Mouse (Mus musculus) adrenal gland, adult 2 months (tissue): Measurements from ENCODE around the gene Agpat2. TPM values are rescaled to one million over a fixed set of nuclear protein-coding genes. Genes with fewer than 3 reads are reported as not detected.
A peak's percentile ranks its signal among the peaks of the same experiment; 100 is the strongest.

Experiments
- DNase-seq: peaks from one replicate; pipeline ENCODE4 v3.0.0; 2021
- long read RNA-seq: library from polyadenylated mRNA; stranded (forward); transcript quantifications from one replicate; pipeline ENCODE4 v2.0.0, GENCODE M21; 2021
- polyA plus RNA-seq: library from polyadenylated mRNA; depleted of rRNA; stranded (reverse); fragments of >200 nt; gene quantifications from 2 replicates; pipeline ENCODE4 v1.2.3, GENCODE M21; 2012; rRNA removed
- total RNA-seq, 2 experiments: library from RNA; stranded (reverse); gene quantifications; 2 replicates each; pipeline ENCODE4 v1.2.3; 2021

The Agpat2 gene
- 100 to 1,000 TPM; 469 to 591 TPM for total RNA-seq
- 584 and 714 TPM in 2 replicates for polyA plus RNA-seq
- long read RNA-seq, transcript Agpat2-201 (6 exons, 1,489 nt): major isoform, 813 of 954 reads
- long read RNA-seq, transcript Agpat2-202 (6 exons, 1,273 nt): minor isoform, 70 of 954 reads
- long read RNA-seq, transcript Agpat2-203 (5 exons, 1,145 nt): minor isoform, 18 of 954 reads
- long read RNA-seq, partial matches to known transcripts: 42 of 954 reads
- long read RNA-seq, other reads (novel, unspliced or antisense): 11 of 954 reads

GRCm38 (mm10) chr2:26603720-26604671 is at the start of gene Agpat2:
TSS of gene Agpat2 (minus strand) at chr2:26604417.
- DNase-seq: peak; percentile 96

GRCm38 (mm10) chr2:26646643-26647293 is 42.6 kb upstream of the Agpat2 start:
- peak; percentile 75 for DNase-seq

DNA sequence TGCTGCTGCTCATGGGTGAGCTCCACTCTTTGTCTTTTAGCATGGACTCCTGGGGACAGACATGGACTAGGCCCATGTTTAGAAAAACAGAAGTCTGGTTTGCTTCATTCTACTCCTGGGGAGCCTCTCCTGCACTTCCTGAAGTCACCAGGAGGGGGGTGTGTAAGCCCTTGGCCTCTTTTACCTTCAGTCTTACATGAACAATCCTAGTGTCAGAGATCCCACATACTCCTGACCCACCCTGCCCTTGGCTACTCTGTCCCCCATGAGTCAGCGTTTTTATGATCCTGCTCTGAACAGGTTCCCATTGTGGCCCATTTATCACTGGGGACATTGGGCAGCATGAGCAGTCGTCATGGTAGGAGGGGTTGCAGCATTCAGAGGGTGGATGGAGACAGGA is 39.7 kb upstream of the Agpat2 start:
- DNase-seq: peak; percentile 60

DNA sequence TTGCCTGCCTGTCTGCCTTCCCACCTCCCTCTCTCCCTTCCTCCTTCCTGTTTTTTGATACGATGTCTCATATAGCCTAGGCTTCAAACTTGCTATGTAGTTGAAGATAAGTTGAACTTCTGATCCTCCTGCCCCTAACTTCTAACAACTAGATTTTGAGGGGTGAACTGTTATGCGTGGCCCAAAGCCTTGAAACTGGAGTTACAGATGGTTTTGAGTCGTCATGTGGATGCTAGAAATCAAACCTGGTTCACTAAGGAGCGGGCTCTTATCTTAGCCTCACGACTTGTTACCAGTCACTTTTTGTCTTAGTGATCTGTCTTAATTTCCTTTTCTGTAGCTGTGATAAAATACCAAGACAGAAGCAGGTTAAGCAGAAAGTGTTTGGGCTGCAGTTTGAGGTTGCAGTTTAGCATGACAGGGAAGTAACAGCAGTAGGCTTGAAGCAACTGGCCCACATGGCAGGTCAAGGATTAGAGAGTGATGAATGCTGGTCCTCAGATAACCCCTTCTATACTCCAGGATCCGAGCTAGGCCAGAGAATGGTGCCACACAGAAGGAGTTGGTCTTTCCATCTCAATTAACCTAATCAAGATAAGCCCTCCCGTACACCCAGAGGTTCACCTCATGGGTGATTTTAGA is 36.9 kb upstream of the Agpat2 start:
- DNase-seq: peak; percentile 31

- peak; percentile 96 for DNase-seq
These were observed 35.9 kb upstream of the Agpat2 start for GRCm38 (mm10) chr2:26639838-26640830.

- peak; percentile 51 for DNase-seq
These were observed 34.9 kb upstream of the Agpat2 start for GRCm38 (mm10) chr2:26639083-26639482.

- no peak for DNase-seq
These were observed 34.4 kb upstream of the Agpat2 start for GRCm38 (mm10) chr2:26638572-26638971.

GRCm38 (mm10) chr2:26638039-26638438 is 33.8 kb upstream of the Agpat2 start:
- DNase-seq: no peak

DNA sequence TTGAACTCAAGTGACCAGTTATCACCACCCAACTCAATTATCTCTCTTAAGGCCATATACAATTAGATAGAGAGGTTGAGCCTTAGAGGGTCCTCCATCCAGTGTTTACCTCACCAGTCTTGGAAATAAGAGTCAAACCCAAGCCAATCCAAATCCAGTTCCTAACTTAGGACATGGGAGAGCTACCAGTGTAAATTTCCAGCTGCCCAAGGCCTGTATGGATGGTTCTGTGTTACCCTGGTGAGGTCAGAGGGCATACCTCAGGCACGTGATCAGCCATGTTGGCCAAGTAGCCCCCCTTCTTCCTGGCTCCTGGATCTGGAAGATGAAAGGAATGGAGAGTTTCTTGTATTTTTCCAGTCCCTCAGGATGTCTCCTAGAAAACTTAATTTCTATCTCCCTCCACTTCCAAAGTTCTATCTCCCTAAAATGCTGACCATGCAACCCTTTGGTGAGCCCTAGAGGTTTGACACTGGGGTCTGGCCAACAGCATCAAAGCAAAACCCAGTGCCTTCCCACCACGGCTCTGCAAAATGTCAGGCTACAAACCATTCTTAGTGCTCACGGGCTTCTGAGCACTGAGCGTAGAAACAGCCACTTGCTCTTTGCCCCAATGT is 33.2 kb upstream of the Agpat2 start:
- no peak for DNase-seq

- DNase-seq: no peak
These were observed 32.1 kb upstream of the Agpat2 start for GRCm38 (mm10) chr2:26636325-26636635.

DNA sequence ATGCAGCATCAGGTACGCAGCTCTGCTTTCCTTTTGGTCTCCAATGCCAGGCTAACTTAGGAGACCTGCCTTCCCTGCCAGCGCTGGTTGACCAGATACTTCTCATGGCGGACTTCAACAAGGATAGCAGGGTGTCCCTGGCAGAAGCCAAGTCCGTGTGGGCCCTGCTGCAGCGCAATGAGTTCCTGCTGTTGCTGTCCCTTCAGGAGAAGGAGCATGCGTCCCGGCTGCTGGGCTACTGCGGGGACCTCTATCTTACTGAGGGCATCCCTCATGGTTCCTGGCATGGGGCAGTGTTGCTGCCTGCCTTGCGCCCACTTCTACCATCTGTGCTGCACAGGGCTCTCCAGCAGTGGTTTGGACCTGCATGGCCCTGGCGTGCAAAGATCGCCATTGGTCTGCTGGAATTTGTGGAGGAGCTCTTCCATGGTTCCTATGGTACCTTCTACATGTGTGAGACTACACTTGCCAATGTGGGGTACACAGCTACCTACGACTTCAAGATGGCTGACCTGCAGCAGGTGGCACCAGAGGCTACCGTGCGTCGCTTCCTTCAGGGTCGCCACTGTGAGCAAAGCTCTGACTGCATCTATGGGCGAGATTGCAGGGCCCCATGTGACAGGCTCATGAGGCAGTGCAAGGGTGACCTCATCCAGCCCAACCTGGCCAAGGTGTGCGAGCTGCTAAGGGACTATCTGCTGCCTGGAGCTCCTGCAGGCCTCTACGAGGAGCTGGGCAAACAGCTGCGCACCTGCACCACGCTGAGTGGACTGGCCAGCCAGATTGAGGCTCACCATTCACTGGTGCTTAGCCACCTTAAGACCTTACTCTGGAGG is 31.5 kb upstream of the Agpat2 start:
- DNase-seq: no peak

DNA sequence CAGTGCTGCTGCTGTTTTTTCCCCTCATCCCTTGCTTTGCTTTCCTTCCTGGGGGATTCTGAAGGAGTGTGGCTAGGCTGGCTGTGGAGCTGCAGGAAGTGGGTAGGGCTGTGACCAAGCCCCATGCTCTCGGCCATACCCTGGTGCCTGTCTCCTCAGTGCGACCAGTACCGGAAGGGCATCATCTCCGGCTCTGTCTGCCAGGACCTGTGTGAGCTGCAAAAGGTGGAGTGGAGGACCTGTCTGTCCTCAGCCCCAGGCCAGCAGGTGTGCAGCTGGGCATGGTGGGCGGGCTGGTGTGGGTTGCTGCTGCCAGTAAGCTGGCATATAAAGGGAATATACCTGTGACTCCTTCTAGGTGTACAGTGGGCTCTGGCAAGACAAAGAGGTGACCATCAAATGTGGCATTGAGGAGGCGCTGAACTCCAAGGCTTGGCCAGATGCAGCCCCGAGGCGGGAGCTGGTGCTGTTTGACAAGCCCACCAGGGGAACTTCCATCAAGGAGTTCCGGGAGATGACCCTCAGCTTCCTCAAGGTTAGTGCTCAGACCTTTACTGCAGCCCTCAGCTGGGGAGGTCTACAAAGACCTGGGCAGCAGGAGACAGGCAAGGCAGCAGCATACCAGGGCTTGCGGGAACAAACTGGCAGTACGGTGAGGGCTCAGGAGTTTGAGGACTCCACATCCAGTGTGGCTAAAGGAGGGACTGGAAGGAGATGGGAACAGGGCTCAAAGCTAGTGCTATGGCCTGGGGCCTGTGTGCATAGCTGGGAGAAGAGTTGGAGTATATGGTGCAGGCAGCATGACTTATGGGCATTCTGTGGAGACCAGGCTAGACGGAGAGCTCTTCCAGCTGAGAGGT is 30.6 kb upstream of the Agpat2 start:
- DNase-seq: no peak

DNA sequence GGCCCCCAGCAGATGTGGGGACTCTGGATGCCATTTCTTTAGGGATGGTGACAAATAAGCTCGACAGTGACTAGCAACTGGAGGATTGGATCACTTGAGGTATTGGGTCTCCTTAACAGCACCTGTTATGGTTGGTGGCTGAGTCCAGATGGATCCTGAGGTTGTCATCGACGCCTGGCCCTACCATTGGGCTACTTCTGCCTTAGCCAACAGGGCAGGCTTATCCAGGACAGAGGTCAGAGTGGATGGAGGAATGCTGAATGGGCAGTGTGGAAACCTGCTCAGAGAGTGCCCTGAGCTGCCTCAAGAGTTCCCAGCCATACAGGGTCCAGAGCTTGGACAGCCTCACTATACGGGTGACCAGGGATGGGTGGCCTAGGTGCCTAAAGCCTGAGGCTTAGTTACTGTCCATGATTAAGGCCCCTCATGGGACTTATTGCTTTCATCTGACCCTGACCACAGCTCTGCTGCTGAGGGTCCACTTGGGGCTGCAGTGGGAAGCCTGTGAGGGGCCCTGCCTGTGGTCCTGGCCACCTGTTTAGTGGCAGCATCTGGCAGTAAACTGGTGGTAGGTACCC is 29.8 kb upstream of the Agpat2 start:
- DNase-seq: no peak

DNA sequence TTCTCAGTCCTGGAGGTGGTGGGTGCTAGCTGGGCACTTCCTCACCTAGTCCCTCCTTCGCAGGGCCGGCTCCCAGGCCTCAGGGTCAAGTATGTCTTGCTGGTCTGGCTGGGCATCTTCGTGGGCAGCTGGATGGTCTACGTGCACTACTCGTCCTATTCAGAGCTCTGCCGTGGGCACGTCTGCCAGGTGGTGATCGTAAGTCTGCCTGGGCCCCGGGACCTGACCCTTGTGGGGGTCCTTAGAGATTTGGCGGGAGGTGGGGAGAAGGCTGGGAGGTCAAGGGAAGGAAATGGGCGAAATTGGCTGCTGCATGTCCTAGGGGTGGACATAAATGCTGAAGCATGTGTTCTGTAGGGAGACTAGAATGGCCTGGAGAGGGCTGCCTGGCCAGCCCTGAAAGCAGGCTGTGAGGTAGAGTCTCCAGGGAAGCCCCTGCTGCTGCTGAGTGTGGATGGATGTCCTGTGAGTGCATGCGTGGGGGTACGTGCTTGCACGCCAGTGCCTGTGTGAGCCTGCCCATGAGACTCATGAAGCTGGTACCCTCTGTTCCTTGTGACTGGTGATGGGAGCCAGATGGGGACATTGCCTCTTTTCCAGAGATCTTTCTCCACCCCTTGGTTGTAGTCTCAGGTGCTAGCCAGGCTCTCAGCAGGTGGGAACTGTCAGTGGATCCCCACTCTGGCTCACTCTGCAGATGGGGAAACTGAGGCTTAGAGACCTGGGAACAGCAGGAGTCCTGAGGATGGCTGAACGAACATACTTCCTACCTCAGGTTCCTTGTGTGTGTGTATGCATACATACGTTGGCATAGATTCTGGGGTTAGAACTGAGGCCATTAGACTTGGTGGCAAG is 28.6 kb upstream of the Agpat2 start:
- no peak for DNase-seq

GRCm38 (mm10) chr2:26628792-26629437 is 24.7 kb upstream of the Agpat2 start:
- no peak for DNase-seq

- DNase-seq: peak; percentile 84
These were observed 23.9 kb upstream of the Agpat2 start, which contains the start of gene Fam69b for GRCm38 (mm10) chr2:26627921-26628739. TSS of gene Fam69b (plus strand) at chr2:26628457.
